Mouse (Mus musculus) CH12.LX (cell line): ENCODE data around the gene Tpcn1. TPM values are rescaled to one million over a fixed set of nuclear protein-coding genes. Genes with fewer than 3 reads are reported as not detected.

Experiments
- DNase-seq: peaks from one replicate; pipeline ENCODE4 v3.0.0-alpha.2; 2013; ENCODE audit errors: extremely low read depth
- H3K27ac ChIP-seq: 2 replicates; pipeline ENCODE4 v1.5.1; 2012; ENCODE audit warnings: low read depth, mild to moderate bottlenecking, control low read depth, moderate library complexity; ENCODE audit not compliant: insufficient read depth
- H3K27me3 ChIP-seq: replicated peaks from 2 replicates; pipeline ENCODE3; 2012; ENCODE audit warnings: inconsistent platforms
- H3K36me3 ChIP-seq, 2 experiments: replicated peaks in 1 of 2; 2 replicates each; pipeline versions ENCODE3 to v1.6.1; 2012; ENCODE audit warnings: inconsistent platforms in 1 of 2, low read length in 1 of 2, mild to moderate bottlenecking in 1 of 2, mixed read lengths in 1 of 2, moderate library complexity in 1 of 2; ENCODE audit not compliant: control insufficient read depth in 1 of 2, insufficient read depth in 1 of 2
- H3K4me1 ChIP-seq, 2 experiments: 2 replicates each; pipeline ENCODE4 v1.6.1; 2012; ENCODE audit warnings: inconsistent platforms in 1 of 2, moderate library complexity in 1 of 2; ENCODE audit not compliant: insufficient read depth in 2 of 2, control insufficient read depth in 1 of 2
- H3K4me2 ChIP-seq: 2 replicates; pipeline ENCODE4 v1.6.1; 2012; ENCODE audit warnings: low read depth, mild to moderate bottlenecking, control low read depth; ENCODE audit not compliant: poor library complexity, insufficient read depth, severe bottlenecking
- H3K4me3 ChIP-seq, 3 experiments: fragments of 150-350 bp in 1 of 3; sonication (generic) in 1 of 3; replicated peaks in 1 of 3; 2 replicates each; pipeline versions ENCODE3 to v1.5.1; 2011 to 2012; ENCODE audit warnings: low read depth in 2 of 3, low read length in 2 of 3, mild to moderate bottlenecking in 2 of 3, moderate library complexity in 2 of 3, control low read depth in 1 of 3, improper control_type of control experiment in 1 of 3, inconsistent platforms in 1 of 3, mixed read lengths in 1 of 3; ENCODE audit not compliant: poor library complexity in 1 of 3
- H3K79me2 ChIP-seq: replicated peaks from 2 replicates; pipeline ENCODE4 v1.6.1; 2012; ENCODE audit warnings: mild to moderate bottlenecking, moderate library complexity; ENCODE audit not compliant: control insufficient read depth, poor library complexity, insufficient read depth, severe bottlenecking; ENCODE audit errors: extremely low read depth
- H3K9ac ChIP-seq: 2 replicates; pipeline ENCODE4 v1.6.1; 2012; ENCODE audit warnings: low read depth, mild to moderate bottlenecking, control low read depth, moderate library complexity; ENCODE audit not compliant: insufficient read depth
- H3K9me3 ChIP-seq: replicated peaks from 2 replicates; pipeline ENCODE3; 2012; ENCODE audit warnings: low read length, inconsistent platforms, mixed read lengths
- CHD1 ChIP-seq: IDR thresholded peaks from 2 replicates; pipeline ENCODE4 v1.6.1; 2012; ENCODE audit warnings: low read depth, low read length, improper control_type of control experiment, inconsistent platforms
- CTCF ChIP-seq, 2 experiments: IDR thresholded peaks in 1 of 2; conservative IDR thresholded peaks in 1 of 2; 2 replicates each; pipeline ENCODE4 v1.5.1; 2011 to 2012; ENCODE audit warnings: low read depth in 2 of 2, low read length in 2 of 2, improper control_type of control experiment in 1 of 2, inconsistent platforms in 1 of 2, mild to moderate bottlenecking in 1 of 2, moderate library complexity in 1 of 2
- E2F4 ChIP-seq: IDR thresholded peaks from 2 replicates; pipeline ENCODE4 v1.6.1; 2011; ENCODE audit warnings: low read depth, low read length, improper control_type of control experiment; ENCODE audit not compliant: insufficient replicate concordance
- ELF1 ChIP-seq: IDR thresholded peaks from 2 replicates; pipeline ENCODE4 v1.6.1; 2014; ENCODE audit warnings: low read depth, mild to moderate bottlenecking, inconsistent platforms, low read length, improper control_type of control experiment
- EP300 ChIP-seq: IDR thresholded peaks from 2 replicates; pipeline ENCODE4 v1.6.1; 2011; ENCODE audit warnings: low read length, improper control_type of control experiment
- ETS1 ChIP-seq: conservative IDR thresholded peaks from 2 replicates; pipeline ENCODE4 v1.6.1; 2012; ENCODE audit warnings: low read depth, mild to moderate bottlenecking, inconsistent platforms, low read length, improper control_type of control experiment, moderate library complexity
- GABPA ChIP-seq: IDR thresholded peaks from 2 replicates; pipeline ENCODE4 v1.6.1; 2012; ENCODE audit warnings: low read depth, low read length, improper control_type of control experiment, inconsistent platforms; ENCODE audit not compliant: insufficient replicate concordance
- HCFC1 ChIP-seq: IDR thresholded peaks from 2 replicates; pipeline ENCODE4 v1.6.1; 2012; ENCODE audit warnings: low read depth, mild to moderate bottlenecking, inconsistent platforms, low read length, improper control_type of control experiment
- IRF4 ChIP-seq: IDR thresholded peaks from 2 replicates; pipeline ENCODE4 v1.6.1; 2014; ENCODE audit warnings: low read depth, mild to moderate bottlenecking, inconsistent platforms, low read length, improper control_type of control experiment
- JUN ChIP-seq: IDR thresholded peaks from 2 replicates; pipeline ENCODE4 v1.6.1; 2011; ENCODE audit warnings: low read depth, mild to moderate bottlenecking, low read length, improper control_type of control experiment, moderate library complexity; ENCODE audit not compliant: insufficient read depth
- JUND ChIP-seq: conservative IDR thresholded peaks from 2 replicates; pipeline ENCODE4 v1.6.1; 2011; ENCODE audit warnings: low read depth, low read length, improper control_type of control experiment
- MAZ ChIP-seq: IDR thresholded peaks from 2 replicates; pipeline ENCODE4 v1.6.1; 2012; ENCODE audit warnings: low read depth, mild to moderate bottlenecking, inconsistent platforms, low read length, improper control_type of control experiment, moderate library complexity
- MEF2A ChIP-seq: IDR thresholded peaks from 2 replicates; pipeline ENCODE4 v1.6.1; 2014; ENCODE audit warnings: low read depth, mild to moderate bottlenecking, inconsistent platforms, low read length, improper control_type of control experiment, borderline replicate concordance
- MYC ChIP-seq: IDR thresholded peaks from 2 replicates; pipeline ENCODE4 v1.6.1; 2011; ENCODE audit warnings: low read depth, mild to moderate bottlenecking, improper control_type of control experiment, low read length
- NRF1 ChIP-seq: IDR thresholded peaks from 2 replicates; pipeline ENCODE4 v1.6.1; 2014; ENCODE audit warnings: low read depth, mild to moderate bottlenecking, inconsistent platforms, low read length, improper control_type of control experiment, moderate library complexity
- POLR2AphosphoS2 ChIP-seq: IDR thresholded peaks from 2 replicates; pipeline ENCODE4 v1.6.1; 2011; ENCODE audit warnings: low read depth, low read length, improper control_type of control experiment
- RCOR1 ChIP-seq: conservative IDR thresholded peaks from 2 replicates; pipeline ENCODE4 v1.6.1; 2012; ENCODE audit warnings: low read depth, mild to moderate bottlenecking, inconsistent platforms, low read length, improper control_type of control experiment
- SIN3A ChIP-seq: IDR thresholded peaks from 2 replicates; pipeline ENCODE4 v1.6.1; 2012; ENCODE audit warnings: low read length, improper control_type of control experiment, inconsistent platforms
- SMC3 ChIP-seq: IDR thresholded peaks from 2 replicates; pipeline ENCODE4 v1.6.1; 2011; ENCODE audit warnings: low read depth, low read length, improper control_type of control experiment
- TBP ChIP-seq: conservative IDR thresholded peaks from 2 replicates; pipeline ENCODE4 v1.6.1; 2011; ENCODE audit warnings: low read depth, low read length, improper control_type of control experiment
- TCF12 ChIP-seq: IDR thresholded peaks from 2 replicates; pipeline ENCODE4 v1.6.1; 2014; ENCODE audit warnings: low read depth, mild to moderate bottlenecking, inconsistent platforms, low read length, improper control_type of control experiment
- UBTF ChIP-seq: IDR thresholded peaks from 2 replicates; pipeline ENCODE4 v1.6.1; 2012; ENCODE audit warnings: low read depth, mild to moderate bottlenecking, inconsistent platforms, low read length, improper control_type of control experiment, moderate library complexity
- USF1 ChIP-seq: IDR thresholded peaks from 2 replicates; pipeline ENCODE4 v1.6.1; 2014; ENCODE audit warnings: low read depth, mild to moderate bottlenecking, inconsistent platforms, low read length, improper control_type of control experiment
- USF2 ChIP-seq: conservative IDR thresholded peaks from 2 replicates; pipeline ENCODE4 v1.6.1; 2011; ENCODE audit warnings: low read depth, low read length, improper control_type of control experiment
- ZMIZ1 ChIP-seq: IDR thresholded peaks from 2 replicates; pipeline ENCODE4 v1.6.1; 2012; ENCODE audit warnings: low read depth, mild to moderate bottlenecking, inconsistent platforms, low read length, improper control_type of control experiment
- dilution Hi-C: fragments of 300-500 bp; cut with MboI; formaldehyde crosslinking; loops from 2 replicates; pipeline ENCODE4 v1.14.3; 2020; ENCODE audit warnings: low sequenced_read_pairs; ENCODE audit not compliant: extremely low pct_unique_long_range_greater_than_20kb, extremely low pct_ligation_motif_present
- in situ Hi-C: fragments of 300-500 bp; cut with MboI; formaldehyde crosslinking; loops from 3 replicates; pipeline ENCODE4 v1.14.3; 2019; ENCODE audit warnings: low sequenced_read_pairs, low pct_ligation_motif_present, low pct_unique_long_range_greater_than_20kb, mixed read lengths
- polyA plus RNA-seq: library from polyadenylated mRNA; unstranded; fragments of >175 nt; gene quantifications from 2 replicates; pipeline ENCODE4 v1.2.1, GENCODE M21; 2012; ENCODE audit warnings: low read depth; ENCODE audit not compliant: insufficient read length
- total RNA-seq, 2 experiments: library from RNA; depleted of rRNA; stranded (reverse); fragments of 300-350 nt in 1 of 2; fragments of >200 nt in 1 of 2; gene quantifications; 2 replicates each; pipeline ENCODE4 v1.2.3; 2012 to 2014

The Tpcn1 gene
- total and polyA plus RNA-seq, 3 experiments: 0.90 to 5.4 (median 2.2) TPM

GRCm38 (mm10) chr5:120622198-120622851 is 33.9 kb upstream of the Tpcn1 start (continued):
- TF ChIP-seq EP300 (peak; percentile 83), UBTF (no peak), SIN3A (peak; percentile 94), RCOR1 (peak; percentile 74), TCF12 (peak; percentile 95), GABPA (no peak), USF1 (peak; percentile 61), POLR2AphosphoS2 (no peak), CTCF (conservative IDR thresholded peaks at IDR 0.05 in 1 of 2, IDR thresholded peaks at IDR 0.05 in 1 of 2; ENCODE audit: low read depth in 2 of 2, low read length in 2 of 2) (peak in 1 of 2 experiments; percentile 7; a peak in 1 of 4 replicates), MYC (peak; percentile 86), MAZ (peak; percentile 94), ETS1 (peak; percentile 96), CHD1 (peak; percentile 80; the same call in 1 of the 2 replicates), JUND (no peak; the same call in none of the 2 replicates), JUN (0 out of 2 replicates have a peak, but pooled peaks have one; percentile 12), TBP (no peak; the same call in 1 of the 2 replicates), IRF4 (peak; percentile 81)

- dilution Hi-C loops (no loop called here), in situ Hi-C loops (loop anchor here (5.0 to 25.0 kb wide), 3 partner anchors 35 to 485 kb away; no protein-coding TSS in a partner anchor)
- Histone ChIP-seq H3K27ac (peak overlapping the region; percentile 98), H3K27me3 (no peaks in the 10 kb centered on the region), H3K4me3 (peak overlapping the region in 2 of 3 experiments; percentile 21 to 35), H3K79me2 (0 out of 2 replicates have a peak, but pooled peaks cover 1% of the 10 kb centered on the region), H3K4me1 (peaks cover 32 to 82% of the 10 kb centered on the region in 2 experiments), H3K4me2 (peak overlapping the region; percentile 48), H3K36me3 (peaks cover 76 to 92% of the 10 kb centered on the region in 2 experiments), H3K9ac (peak overlapping the region; percentile 26; the same call in 1 of the 2 replicates), H3K9me3 (peaks cover 9% of the 10 kb centered on the region)
- TF ChIP-seq USF1 (no peak), E2F4 (no peak), EP300 (no peak), CTCF (conservative IDR thresholded peaks at IDR 0.05 in 1 of 2, IDR thresholded peaks at IDR 0.05 in 1 of 2; ENCODE audit: low read depth in 2 of 2, low read length in 2 of 2) (no peak), UBTF (no peak), SMC3 (no peak), NRF1 (no peak), RCOR1 (no peak), USF2 (no peak), HCFC1 (no peak), CHD1 (no peak), ZMIZ1 (no peak), ETS1 (no peak), MEF2A (no peak), SIN3A (no peak), ELF1 (no peak)
- DNase-seq: no peak
Measured at GRCm38 (mm10) chr5:120621846-120622197, 33.3 kb upstream of the Tpcn1 start.
